Mouse (Mus musculus): ENCODE measurements around the gene Stk11.

GRCm38 (mm10) chr10:80078366-80078765 lies 37.2 kb upstream of the Stk11 start:
- TF ChIP-seq POLR2A (IDR thresholded peaks at IDR 0.05; ENCODE audit: control insufficient read depth, low read depth, low read length), result no peak
- no peak for TF ChIP-seq CTCF (IDR thresholded peaks at IDR 0.05; ENCODE audit: control insufficient read depth, insufficient read depth, insufficient replicate concordance, low read depth, low read length)
